Mouse (Mus musculus): ENCODE results near the gene Kctd2.

Gene Kctd2

GRCm38 (mm10) chr11:115400630-115401391, 19.1 kb upstream of the Kctd2 start:
- peak; percentile 82 for DNase-seq (ENCODE audit: low spot score)

GRCm38 (mm10) chr11:115403338-115404124, 16.4 kb upstream of the Kctd2 start, which contains the start of gene Mrpl58:
TSS of gene Mrpl58 (plus strand) at chr11:115403752.
- DNase-seq (ENCODE audit: low spot score), result peak; percentile 89

GRCm38 (mm10) chr11:115405723-115406122, 14.2 kb upstream of the Kctd2 start:
- no peak for DNase-seq (ENCODE audit: low spot score)

GRCm38 (mm10) chr11:115406858-115407401, 13.0 kb upstream of the Kctd2 start:
- no peak for DNase-seq (ENCODE audit: low spot score)

GRCm38 (mm10) chr11:115408266-115408920, 11.5 kb upstream of the Kctd2 start:
- DNase-seq (ENCODE audit: low spot score), result no peak

GRCm38 (mm10) chr11:115409556-115409955, 10.4 kb upstream of the Kctd2 start:
- no peak for DNase-seq (ENCODE audit: low spot score)

- DNase-seq (ENCODE audit: low spot score), result peak; percentile 67
These were observed 635 bp downstream of the Kctd2 start for GRCm38 (mm10) chr11:115420336-115421190.

- DNase-seq (ENCODE audit: low spot score), result no peak
These were observed 1.4 kb downstream of the Kctd2 start for GRCm38 (mm10) chr11:115421328-115421727.

GRCm38 (mm10) chr11:115421972-115422371, 2.0 kb downstream of the Kctd2 start:
- DNase-seq (ENCODE audit: low spot score), result no peak

- no peak for DNase-seq (ENCODE audit: low spot score)
These were observed 3.2 kb downstream of the Kctd2 start for GRCm38 (mm10) chr11:115423091-115423490.

- DNase-seq (ENCODE audit: low spot score), result no peak
These were observed 4.7 kb downstream of the Kctd2 start for GRCm38 (mm10) chr11:115424666-115425065.

GRCm38 (mm10) chr11:115425671-115426070, 5.7 kb downstream of the Kctd2 start:
- DNase-seq (ENCODE audit: low spot score), result no peak

- peak; percentile 86 for DNase-seq (ENCODE audit: low spot score)
These were observed 7.8 kb downstream of the Kctd2 start for GRCm38 (mm10) chr11:115427482-115428331.

- no peak for DNase-seq (ENCODE audit: low spot score)
These were observed 9.4 kb downstream of the Kctd2 start for GRCm38 (mm10) chr11:115429307-115429706.

- DNase-seq (ENCODE audit: low spot score), result no peak
These were observed 10.6 kb downstream of the Kctd2 start for GRCm38 (mm10) chr11:115430561-115430960.

- DNase-seq (ENCODE audit: low spot score), result no peak
These were observed 12.9 kb downstream of the Kctd2 start for GRCm38 (mm10) chr11:115432814-115433213.

GRCm38 (mm10) chr11:115433342-115433741, 13.4 kb downstream of the Kctd2 start:
- no peak for DNase-seq (ENCODE audit: low spot score)

GRCm38 (mm10) chr11:115435596-115436337, 15.8 kb downstream of the Kctd2 start:
- peak; percentile 64 for DNase-seq (ENCODE audit: low spot score)

- no peak for DNase-seq (ENCODE audit: low spot score)
These were observed 17.7 kb downstream of the Kctd2 start for GRCm38 (mm10) chr11:115437571-115438122.

Data from MN1 (cell line).